Mouse (Mus musculus): Measurements from ENCODE around the gene Tcf7. TPM values are rescaled to one million over a fixed set of nuclear protein-coding genes. Genes with fewer than 3 reads are reported as not detected.
"Not testable (repeated sequence)": the region's sequence is repeated elsewhere in the genome, so short reads cannot be mapped to it uniquely, and the experiment has no call there.

Tcf7 gene
- total RNA-seq, 4 experiments from 2014 or later, result 5.9 to 6.6 (median 6.3) TPM

GRCm38 (mm10) chr11:52228722-52229448 lies 53.9 kb downstream of the Tcf7 start:
- DNase-seq (ENCODE audit: low spot score in 2 of 2), result no peak

- DNase-seq (ENCODE audit: low spot score in 2 of 2), result no peak
These were observed 55.2 kb downstream of the Tcf7 start for GRCm38 (mm10) chr11:52227466-52228226.

DNA sequence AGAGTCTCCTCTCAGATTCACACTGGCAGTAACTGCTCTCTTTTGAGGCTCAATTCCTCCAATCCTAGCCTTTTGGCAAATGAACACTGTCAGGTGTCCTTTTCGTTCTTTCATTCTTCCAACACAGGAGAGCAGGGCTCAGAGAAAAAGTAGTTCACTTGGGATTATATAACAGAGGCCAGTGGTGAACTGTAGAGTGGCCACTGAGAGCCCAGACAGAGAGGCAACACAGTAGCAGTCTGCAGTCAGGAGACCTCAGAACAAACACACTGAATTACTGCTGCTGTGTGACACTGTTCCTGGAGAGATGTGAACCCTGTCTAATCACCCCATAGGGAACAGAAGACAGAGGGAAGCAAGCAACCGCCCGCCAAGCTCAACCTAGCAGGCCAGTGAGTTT lies 55.8 kb downstream of the Tcf7 start:
- no peak for DNase-seq (ENCODE audit: low spot score in 2 of 2)

GRCm38 (mm10) chr11:52225986-52226599 lies 56.7 kb downstream of the Tcf7 start:
- DNase-seq (ENCODE audit: low spot score in 2 of 2), result no peak

- no peak for DNase-seq (ENCODE audit: low spot score in 2 of 2)
These were observed 58.7 kb downstream of the Tcf7 start for GRCm38 (mm10) chr11:52223968-52224682.

DNA sequence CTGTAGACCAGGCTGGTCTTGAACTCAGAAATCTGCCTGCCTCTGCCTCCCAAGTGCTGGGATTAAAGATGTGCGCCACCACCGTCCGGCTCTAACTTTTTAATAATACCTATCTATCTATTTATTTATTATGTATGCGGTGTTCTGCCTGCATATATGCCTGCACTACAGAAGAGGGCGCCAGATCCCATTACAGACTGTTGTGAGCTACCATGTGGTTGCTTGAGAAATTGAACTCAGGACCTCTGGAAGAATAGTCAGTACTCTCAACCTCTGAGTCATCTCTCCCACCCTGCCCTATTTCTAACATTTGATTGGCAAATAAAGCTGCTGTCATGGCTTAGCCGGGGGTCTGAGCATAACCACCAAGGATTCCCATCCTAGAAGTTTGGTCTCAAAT lies 59.9 kb downstream of the Tcf7 start:
- no peak for DNase-seq (ENCODE audit: low spot score in 2 of 2)

DNA sequence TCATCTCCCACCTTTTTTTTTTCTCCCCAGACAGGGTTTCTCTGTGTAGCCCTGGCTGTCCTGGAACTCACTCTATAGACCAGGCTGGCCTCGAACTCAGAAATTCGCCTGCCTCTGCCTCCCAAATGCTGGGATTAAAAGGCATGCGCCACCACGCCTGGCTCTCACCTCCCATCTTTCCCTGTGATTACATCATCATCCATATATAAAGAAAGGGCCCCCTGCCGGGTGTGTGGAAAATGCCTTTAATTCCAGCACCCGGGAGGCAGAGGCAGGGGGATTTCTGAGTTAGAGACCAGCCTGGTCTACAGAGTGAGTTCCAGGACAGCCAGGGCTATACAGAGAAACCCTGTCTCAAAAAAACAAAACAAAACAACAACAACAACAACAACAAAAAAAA lies 60.9 kb downstream of the Tcf7 start:
- not testable (repeated sequence) for DNase-seq (ENCODE audit: low spot score in 2 of 2)

- DNase-seq (ENCODE audit: low spot score in 2 of 2), result peak in 1 of 2 experiments; percentile 55
These were observed 62.5 kb downstream of the Tcf7 start for GRCm38 (mm10) chr11:52220282-52220681.

DNA sequence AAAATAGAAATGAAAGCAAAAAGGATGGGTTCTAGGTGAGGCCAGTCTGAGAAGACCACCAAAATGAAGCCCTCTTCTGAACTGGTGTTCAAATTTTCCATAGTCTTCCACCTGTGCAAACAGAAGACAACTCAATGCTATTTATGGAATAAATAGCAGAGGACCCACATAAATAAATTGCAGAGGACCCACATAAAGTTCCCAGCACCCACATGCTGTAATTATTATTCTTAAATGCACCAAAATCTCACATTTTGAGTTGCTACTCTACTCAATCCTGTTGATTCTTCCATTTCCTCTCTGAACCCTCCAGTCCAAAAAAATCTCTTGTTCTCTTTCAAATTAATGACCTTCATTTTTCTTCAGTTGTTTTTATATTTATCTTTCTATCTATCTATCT lies 68.9 kb downstream of the Tcf7 start, which contains the start of gene Olfr1371:
Gene Olfr1371 (minus strand): TSS at position 101 of the 400 bp plus-strand sequence.
- no peak for DNase-seq (ENCODE audit: low spot score in 2 of 2)

Other genes with a start within 250 kb of the Tcf7 start
- 100 to 1,000 TPM; 110 to 125 (median 118) TPM for gene Ppp2ca, start 184.3 kb downstream of the Tcf7 start, total RNA-seq (2022)
- gene Olfr1373, start 137.5 kb downstream of the Tcf7 start, total RNA-seq (2022), result not detected
- gene Olfr1371, start 69.0 kb downstream of the Tcf7 start, total RNA-seq (2022), result not detected
- gene Skp1a, start 51.0 kb downstream of the Tcf7 start, total RNA-seq (2022), result 100 to 1,000 TPM; 448 to 504 (median 464) TPM
- gene Vdac1, start 77.8 kb upstream of the Tcf7 start, total RNA-seq (2022), result 100 to 1,000 TPM; 535 to 581 (median 570) TPM
- 10 to 100 TPM; 55.4 to 66.6 (median 57.7) TPM for gene 9530068E07Rik, start 113.4 kb upstream of the Tcf7 start, total RNA-seq (2022)